In genomic region chr5:45857254-45858011, GRCm38 (mm10) we compare ENCODE assay signal across 8 mouse cellular contexts. TPM values are rescaled to one million over a fixed set of nuclear protein-coding genes. Genes with fewer than 3 reads are reported as not detected.
DNase-seq lines count a peak whose midpoint lies in the region; ATAC-seq lines count a peak whose summit lies in the region.

TSS of gene Lcorl (minus strand) at chr5:45857615.

- no peaks in the 10 kb centered on the region for H3K27me3 ChIP-seq in hindbrain, embryonic 12.5 days

- WGBS in hindbrain, embryonic 12.5 days: under 1% methylated on average over 54 of the region's 79 CpGs

- peaks cover 5% of the 10 kb centered on the region; the same call in 1 of the 2 replicates for H3K4me1 ChIP-seq in hindbrain, embryonic 12.5 days

- H3K4me3 ChIP-seq in hindbrain, embryonic 12.5 days: peak within 1 kb of the TSS; percentile 99

- DNase-seq in NIH3T3 (ENCODE audit: low read depth): peak; percentile 98
- DNase-seq in cerebellum, postnatal 10 days: peak; percentile 98
- DNase-seq in frontal cortex, postnatal 10 days (ENCODE audit: low spot score in 2 of 2): peak; percentile 91 to 93
- DNase-seq in layer of hippocampus, postnatal 14 days (ENCODE audit: low spot score in 2 of 2): peak; percentile 95 to 96
- DNase-seq in lung, postnatal 14 days: peak; percentile 93
- DNase-seq in retina, adult 2 months (ENCODE audit: low read depth, low spot score): peak; percentile 86
- DNase-seq in thymus, postnatal 36 days: peak; percentile 96 to 98

- H3K4me2 ChIP-seq in hindbrain, embryonic 12.5 days (replicated peaks): peak within 1 kb of the TSS; percentile 86

- H3K27ac ChIP-seq in hindbrain, embryonic 12.5 days: peak within 1 kb of the TSS; percentile 99

- H3K9me3 ChIP-seq in hindbrain, embryonic 12.5 days (replicated peaks): no peaks in the 10 kb centered on the region

- no peaks in the 10 kb centered on the region for H3K36me3 ChIP-seq in hindbrain, embryonic 12.5 days

- ATAC-seq in hindbrain, embryonic 12.5 days (ENCODE audit: low FRiP score): peak; percentile 98

- peak within 1 kb of the TSS; percentile 98 for H3K9ac ChIP-seq in hindbrain, embryonic 12.5 days

RNA-seq across cellular contexts. Expression of gene Lcorl, which starts in this region (rescaled TPM):
- polyA plus RNA-seq in hindbrain, embryonic 12.5 days (2016; fragmentation: Nextera tagmentation; extraction: Ambion mirVana): 48.8 and 53.4 TPM in 2 replicates
- 10 to 100 TPM; 37.0 to 39.8 TPM for total RNA-seq in layer of hippocampus, postnatal 14 days (2021)

Comparison
In these comparisons a context has a peak if more than half of its experiments do, and no peak if none do; other contexts are left out.
1. Peak in every context shown above with its lines: DNase-seq, ATAC-seq, H3K4me3 ChIP-seq and H3K27ac ChIP-seq.